Mouse (Mus musculus): ENCODE results near the gene Gm4792.

The Gm4792 gene

DNA sequence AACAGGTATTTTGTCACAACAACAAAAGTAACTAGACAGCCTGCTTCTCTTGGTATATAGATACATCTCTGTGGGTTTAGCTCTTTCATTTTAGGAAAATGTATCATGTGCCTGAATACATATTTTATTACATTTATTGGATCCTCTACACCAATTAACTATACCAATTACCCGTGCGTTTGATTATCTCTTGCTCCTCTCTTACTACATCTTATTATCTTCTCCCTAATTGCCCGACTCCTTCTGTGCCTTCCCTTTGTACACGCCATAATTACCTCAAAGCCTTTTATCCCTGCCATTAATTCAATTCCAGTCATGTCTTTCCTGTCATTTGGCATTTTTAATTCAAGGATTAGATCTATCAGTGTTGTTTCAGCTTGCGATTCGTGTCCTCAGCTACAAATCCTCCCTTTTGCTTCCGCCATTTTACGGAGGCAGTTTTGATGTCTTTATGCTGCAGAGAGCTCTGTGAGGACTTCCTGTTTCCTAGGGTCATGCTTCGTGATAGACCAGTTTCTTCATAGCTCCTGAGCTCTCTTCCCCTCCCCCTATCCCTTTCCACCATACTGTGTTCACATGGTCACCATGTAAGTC is 5.7 kb upstream of the Gm4792 start:
- in situ Hi-C loops (cut with MboI, MseI), result no loop called here

DNA sequence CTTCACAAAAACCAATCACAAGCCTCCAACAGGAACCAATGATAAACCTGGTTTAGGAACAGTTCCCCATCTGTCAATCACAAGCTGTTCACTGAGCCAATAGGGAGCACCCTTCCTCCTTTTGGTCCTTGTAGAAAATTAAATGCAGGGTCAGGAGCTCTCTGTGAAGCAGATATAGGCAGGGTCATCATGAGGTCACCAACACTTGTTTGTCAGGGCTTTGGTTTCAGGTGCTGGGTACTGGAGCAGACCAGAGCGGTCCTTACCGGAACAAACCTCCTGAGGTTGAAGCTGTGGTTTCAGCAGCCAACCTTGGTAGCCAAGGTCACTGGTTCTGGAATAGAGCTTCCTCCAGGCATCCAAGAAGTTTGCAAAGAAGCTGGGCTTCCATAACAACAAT is 798 bp upstream of the Gm4792 start:
- in situ Hi-C loops (cut with MboI, MseI), result no loop called here

DNA sequence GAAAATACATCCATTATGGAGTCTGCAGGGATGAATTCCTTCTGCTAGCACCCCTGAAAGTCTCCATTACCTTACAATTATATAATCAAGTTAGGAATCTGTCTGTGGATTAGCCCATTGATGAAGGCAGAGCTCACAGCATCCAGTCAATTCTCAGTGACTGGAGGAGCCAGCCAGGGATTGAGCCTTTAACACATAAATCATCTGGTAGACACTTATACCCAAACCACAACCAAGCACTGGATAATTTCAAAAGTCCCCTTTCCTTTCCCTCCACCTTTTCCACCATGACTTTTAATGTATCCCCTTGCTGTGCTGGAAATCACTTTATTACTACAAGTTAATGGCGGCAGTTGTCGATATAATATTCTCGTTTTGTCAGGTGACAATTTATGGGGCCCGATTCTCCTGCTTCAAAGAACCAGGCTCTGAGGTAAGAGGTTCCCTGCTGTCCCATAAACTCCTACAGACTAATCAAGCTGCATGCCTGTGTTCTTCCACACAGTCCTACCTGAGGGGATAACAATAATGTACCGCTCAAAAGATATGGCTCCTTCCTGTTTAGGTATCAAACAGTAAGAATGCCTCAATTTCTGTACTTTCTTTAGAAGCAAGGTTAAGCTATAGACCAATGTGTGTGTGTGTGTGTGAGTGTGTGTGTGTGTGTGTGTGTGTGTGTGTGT is 2.4 kb downstream of the Gm4792 start:
- in situ Hi-C loops (cut with MboI, MseI), result no loop called here

DNA sequence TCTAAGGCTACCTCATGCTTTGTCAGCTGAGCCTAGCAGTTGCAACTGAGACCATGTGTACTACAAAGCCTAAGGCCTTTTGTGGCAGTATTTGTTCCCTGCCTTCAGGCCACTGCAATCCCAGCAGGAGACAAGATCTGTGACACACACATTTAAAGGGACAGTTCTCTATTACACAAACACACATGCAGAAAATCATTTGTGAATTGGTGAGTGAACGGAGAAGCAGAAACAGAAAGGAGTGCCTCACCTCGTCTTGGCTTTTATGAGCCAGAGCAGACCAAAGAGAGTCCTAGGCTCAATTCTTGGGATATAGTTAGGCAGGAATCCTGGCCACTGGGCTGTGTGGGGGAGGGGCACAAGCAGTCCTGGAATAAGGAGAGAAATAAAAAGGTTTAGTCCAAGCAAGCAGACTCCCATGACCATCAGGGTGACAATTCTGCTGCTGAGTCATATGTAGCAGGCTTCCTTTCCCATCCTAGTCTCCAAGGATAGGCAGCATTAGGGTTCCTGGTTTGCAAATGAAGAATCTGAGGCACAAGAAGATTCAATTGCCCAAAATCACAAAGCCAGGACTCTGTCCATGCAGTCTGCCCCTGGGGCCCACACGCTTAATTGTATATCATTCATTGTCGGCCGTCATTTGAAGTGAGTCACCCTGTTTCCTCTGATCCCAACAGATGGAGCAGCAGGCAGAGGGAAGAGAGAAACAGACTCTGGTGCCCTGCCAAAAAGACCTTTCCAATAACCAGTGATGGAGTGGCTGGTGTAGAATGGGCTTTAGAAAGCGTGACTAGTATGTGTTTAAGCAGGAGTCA is 3.4 kb downstream of the Gm4792 start:
- in situ Hi-C loops (cut with MboI, MseI), result no loop called here

DNA sequence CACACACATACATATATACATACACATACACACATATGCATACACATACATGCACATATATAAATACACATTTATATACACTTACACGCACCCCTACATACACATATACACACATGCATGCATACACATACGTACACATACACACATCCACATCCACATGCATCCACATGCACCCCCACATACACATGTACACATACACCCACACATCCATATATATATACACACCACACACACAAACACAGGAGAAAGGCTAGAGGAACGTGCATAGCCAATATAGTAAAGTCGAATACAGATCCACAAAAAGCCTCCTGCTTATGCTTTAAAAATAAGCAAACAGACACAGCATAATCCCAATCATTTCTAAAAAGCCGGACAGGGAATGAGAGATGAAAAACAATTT is 4.1 kb downstream of the Gm4792 start:
- in situ Hi-C loops (cut with MboI, MseI), result no loop called here

DNA sequence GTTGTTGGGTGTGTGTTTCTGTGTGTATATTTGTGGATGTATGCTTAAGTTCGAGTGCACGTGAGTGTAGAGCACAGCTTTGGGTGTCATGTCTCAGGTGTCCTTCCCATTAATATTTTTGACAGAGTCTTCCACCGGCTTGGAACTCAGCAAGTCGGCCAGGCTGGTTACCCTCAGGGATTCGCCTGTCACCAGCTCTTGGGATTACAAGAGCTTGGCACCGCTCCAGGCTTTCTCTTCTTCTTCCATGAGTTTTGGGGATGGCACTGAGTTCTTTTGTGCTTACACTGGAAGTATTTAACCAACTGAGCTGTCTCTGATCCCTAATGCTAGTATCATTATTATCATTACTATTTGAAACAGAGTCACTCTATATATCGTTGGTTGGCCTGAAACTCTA is 15.7 kb downstream of the Gm4792 start:
- in situ Hi-C loops (cut with MboI, MseI), result no loop called here

DNA sequence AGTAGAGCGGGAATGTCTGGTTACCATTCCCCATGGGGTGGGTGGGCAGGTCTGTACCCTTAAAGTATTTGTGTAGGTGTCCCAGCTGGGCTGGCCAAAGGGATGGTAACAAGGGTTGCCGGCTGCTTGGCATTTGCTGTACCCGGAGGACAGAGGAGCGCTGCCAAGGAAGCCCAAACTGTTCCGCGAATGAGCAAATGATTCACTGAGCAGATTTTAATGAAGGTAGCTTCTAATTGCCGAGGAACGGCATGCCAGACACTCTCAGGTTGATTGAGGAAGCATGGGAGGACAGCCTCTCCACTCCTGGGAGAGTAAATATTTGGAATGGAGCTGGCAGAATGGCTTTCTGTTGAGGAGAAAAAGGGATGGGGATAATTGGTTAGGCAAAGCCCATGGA is 16.3 kb downstream of the Gm4792 start:
- in situ Hi-C loops (cut with MboI, MseI), result no loop called here

DNA sequence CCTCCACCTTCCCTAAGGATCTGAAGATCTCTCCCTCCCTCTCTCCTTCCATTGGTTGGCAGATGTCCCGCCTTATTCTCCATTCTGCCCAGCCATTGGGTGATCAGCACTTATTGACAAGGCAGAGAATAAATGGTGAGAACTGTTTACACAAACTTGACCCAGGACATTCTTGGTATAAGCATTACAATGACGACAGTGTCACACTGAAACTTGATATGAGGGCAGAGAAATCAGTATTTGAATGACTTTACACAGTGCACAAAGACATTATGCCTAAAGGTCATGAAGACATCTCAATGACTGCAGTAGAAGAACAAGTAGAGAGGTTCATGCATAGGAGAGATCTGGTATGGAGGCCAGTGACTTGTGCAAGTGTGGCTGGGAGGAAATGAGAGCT is 22.0 kb downstream of the Gm4792 start:
- in situ Hi-C loops (cut with MboI, MseI), result no loop called here

DNA sequence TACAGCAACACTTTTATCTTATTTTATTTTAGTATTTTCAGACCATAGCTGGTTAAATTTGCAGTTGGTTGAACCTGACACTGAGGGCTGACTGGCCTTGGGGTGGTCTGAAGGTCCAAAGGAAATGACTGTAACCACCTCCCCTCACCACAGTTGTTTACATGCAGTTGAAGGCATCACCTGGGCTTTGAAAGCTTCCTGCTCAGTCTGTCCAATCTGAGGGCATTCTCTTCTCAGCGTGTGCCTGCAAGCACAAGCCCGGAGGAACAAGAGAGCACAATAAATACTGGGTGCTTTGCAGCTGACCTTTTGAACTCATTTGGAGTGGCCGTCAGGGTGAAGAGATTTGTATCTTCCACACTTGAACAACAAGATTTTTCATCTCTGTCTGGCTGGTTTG is 23.2 kb downstream of the Gm4792 start:
- in situ Hi-C loops (cut with MboI, MseI), result no loop called here

DNA sequence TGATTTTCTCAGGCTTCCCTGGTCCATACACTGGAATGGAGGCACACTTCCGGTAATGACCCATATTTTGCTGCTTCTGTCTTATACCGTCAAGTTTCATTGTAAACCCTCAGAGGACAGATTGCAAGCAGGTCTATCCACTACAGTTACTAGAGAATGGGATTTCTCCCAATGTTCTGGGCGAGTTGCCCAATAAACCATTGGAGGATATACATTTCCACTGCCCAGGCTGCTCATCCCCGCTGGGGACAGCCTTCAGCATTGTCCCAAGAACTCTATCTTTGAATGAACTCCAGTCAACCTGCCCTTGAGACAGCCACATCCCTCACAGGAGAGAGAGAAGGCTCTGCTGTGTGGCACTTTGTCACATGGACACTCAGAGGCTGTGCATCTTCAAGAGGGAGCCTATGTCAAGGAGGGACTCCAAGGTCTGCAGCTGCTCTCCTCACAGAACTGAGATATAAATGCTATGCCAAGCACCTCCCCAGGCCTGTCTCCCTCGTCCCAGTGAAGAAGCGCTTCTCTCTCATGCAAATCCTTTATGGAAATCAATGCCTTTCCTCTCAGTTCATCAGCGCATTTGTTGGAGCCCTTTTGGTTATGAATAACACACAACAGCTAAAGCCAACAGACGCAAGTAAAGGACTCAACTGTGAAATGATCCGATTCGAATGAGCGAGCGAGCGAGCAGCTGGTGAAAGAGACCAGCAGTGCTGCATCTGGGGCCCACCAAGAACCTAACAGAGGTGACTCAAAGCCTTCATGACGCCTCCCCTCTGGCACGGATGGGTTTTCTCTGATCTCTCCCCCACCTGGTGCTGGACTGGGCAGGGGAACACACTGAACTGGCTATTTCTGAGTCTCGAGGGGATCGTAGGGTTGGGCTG is 32.6 kb downstream of the Gm4792 start:
- in situ Hi-C loops (cut with MboI, MseI), result no loop called here

DNA sequence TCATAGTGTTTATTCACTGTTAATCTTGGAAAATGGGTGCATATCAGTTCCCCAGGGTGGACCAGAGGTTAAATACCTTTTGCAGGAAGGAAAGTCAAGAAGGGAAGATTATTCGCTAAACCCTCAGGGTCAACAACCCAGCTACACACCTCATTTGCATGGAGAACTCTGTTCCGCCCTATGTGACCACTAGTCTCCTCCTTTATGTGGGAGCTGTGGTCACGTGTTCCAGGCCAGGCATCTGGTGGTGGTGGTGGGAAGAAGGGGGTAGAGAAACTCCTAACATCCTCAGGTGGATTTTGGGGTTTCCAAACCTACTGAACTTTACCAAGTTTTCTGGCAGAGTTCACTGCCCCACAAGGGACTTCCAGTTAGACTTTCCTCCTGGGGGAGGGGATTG is 35.3 kb downstream of the Gm4792 start:
- in situ Hi-C loops (cut with MboI, MseI), result no loop called here

DNA sequence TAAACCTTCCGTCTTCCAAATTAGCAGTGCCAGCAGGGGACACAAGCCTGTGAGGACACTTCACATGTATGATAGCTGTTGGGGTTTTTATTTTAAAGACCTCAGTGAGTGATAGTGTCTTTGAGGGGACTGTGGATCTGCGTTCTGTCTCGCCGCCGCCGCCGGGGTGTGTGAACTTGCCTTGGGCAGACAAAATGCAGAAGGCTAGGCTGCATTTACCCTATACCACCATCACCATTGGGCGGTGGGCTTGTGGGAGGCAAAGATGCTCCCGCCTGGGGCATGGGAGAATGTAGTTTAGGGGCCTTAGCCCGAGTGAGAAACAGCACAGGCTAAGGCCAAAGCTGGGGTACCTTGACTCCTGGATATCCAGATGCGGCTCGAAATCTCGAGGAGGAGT is 35.9 kb downstream of the Gm4792 start:
- in situ Hi-C loops (cut with MboI, MseI), result no loop called here

DNA sequence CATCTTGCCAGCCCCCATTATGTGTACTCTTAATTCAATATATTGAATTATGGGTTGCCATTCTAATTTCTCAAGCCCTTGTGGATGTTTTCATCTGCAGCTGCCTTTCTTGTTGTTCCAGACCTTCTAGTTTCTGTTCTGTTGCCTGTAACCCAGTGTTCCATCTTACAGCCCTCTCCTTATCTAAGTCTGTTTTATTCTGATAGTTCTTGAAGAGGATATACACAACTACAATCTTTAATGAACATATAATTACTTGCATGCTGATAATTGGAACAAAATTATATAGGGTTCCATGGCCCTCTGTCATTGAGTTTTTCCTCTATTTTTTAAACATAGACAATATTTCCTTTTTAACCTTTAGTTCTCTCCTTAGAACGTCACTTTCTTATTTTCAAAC is 38.0 kb downstream of the Gm4792 start:
- in situ Hi-C loops (cut with MboI, MseI), result no loop called here

DNA sequence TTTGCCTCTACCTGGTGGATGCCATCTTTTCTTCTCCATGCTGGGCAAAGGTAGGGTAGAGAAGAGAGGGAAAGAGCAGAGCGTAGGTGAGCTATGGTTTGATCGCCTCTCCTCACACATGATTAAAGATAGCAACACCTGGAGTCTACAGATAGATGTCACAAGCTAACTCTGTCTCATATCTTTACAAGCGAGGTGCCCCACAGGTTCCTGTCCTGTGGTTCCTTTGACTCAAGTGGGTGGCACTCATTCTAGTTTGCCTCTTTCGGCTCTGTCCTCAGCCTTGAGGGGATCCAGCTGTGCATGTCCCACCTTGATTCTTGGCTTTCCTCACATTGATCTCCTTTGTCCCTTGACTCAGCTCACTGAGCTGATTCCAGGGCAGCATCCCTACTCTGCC is 42.0 kb downstream of the Gm4792 start:
- in situ Hi-C loops (cut with MboI, MseI), result no loop called here

DNA sequence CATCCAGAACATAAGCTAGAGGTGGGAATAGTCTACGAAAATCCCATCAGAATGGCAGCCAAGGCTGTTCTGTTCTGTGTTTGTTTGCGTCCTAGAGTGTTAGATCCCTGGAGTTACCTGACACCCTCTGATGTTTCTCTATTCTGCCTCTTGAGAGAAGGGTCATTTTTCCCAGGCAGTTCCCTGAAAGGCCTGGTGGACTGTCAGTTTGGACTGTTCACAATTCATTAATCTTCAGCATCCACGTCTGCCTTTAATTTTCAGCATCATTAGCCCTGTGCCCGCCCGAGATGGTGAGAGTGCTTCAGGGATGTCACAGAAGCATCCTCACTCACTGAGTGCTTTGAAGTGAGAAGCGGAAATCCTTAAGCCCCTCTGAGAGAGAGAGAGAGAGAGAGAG is 42.8 kb downstream of the Gm4792 start:
- in situ Hi-C loops (cut with MboI, MseI), result no loop called here

DNA sequence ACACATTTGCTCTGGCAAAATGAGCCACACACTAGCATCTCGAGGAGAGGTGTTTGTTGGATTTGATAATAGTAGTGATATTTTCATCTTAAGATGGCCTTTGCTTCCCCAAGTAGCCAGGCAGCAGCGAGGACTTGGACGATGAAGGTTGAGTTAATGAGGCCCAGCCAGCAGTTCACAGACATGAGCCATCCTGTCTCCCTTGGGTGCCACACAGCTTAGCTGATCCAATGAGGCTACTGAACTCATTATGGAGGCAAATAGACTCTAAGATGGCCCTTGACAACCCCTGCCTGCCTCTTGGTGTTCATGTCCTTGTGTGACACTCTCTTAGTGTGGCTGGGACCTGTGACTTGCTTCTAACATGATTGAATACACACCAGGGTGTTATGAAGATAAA is 43.7 kb downstream of the Gm4792 start:
- in situ Hi-C loops (cut with MboI, MseI), result no loop called here

DNA sequence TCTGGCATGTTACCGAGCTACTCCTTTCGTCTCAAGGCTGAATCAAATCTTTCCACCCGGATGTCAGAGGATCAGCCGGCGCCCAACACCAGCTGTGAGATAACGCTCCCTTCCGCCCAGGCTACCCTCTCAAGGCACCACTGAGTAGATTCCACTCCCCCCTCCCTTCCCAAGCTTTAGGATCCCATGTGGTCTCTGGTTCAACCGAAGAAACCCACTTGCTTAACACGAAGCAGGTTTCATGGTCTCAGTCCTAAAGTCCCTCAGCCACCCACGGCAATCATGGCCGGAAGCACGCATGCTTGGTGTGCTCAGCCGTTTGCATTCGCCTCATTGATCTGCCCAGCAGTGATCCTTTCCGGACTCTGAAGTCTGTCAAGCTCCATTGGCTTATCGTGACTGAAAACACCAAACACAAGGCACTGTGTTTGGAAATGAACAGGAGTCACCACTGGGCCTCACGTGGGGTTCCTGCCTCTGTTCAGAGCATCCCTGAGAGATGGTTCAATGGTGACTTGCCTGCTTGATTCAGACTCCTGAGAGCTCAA is 45.2 kb downstream of the Gm4792 start:
- in situ Hi-C loops (cut with MboI, MseI), result no loop called here

DNA sequence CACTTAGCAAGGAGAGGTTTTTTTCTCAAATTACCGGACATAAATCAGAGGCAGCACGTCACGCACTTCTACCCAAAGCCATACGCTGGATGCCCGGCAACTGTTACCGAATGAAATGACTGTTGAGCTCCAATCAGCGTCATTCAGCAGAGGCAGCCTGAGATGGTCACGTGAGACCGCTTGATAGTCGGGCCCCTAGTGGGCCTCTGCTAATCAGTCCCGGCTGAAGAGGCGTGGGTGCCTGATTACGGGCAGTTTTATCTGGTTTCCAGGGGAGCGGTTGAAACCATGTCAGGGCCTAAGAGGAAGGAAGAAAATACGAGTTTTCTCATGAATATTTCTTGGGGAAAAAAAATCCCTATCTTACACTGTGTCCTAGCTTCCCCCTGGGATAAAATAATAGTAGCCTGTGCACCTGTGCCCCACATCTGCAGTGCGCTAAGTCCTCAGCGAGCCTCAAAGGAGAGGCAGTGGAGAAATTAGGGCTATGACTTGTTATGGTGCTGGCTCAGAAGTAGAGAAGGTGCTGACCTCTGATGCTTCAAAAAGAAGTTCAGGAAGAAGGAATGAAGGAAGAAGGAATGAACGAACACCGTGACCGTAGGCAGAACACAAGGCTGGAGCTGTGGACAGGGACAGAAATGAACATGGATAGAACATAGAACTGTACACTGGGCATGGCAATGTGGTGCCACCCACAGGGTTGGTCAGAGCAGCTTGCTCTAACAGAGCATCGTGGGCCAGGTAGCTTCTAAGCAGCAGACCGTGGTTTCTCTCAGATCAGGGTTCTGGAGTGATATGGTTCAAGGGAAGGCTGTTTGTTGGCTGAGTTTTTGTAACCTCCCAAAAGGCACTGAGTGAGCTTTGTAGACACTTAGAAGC is 48.7 kb downstream of the Gm4792 start:
- in situ Hi-C loops (cut with MboI, MseI), result no loop called here

DNA sequence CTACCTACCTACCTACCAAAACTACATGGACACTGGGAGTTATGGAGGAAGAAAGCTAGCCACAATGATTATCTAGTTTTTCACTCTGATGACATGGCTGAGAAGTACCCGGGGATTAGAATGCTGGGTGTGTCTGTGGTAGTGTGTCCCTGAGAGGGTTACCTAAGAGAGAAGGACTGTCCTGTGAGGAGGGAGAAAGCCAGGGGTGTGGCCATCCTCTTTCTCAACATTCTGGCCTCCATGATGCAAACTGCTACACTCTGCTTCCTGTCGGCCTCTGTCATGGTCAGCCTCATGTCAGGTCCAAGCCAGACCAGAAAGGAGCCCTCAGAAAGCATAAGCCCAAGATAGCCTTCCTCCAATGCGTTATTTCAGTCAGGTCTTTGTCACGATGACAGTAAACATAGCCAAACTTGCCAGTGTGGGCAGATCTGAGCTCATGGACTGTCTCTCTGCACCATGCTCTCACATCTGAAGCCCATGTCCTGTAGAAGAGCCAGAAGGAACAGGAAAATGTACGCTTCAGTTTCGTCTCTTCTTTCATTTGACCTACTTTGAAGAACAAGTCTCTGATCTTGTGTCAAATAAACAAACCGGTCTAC is 50.7 kb downstream of the Gm4792 start:
- in situ Hi-C loops (cut with MboI, MseI), result no loop called here
